Mouse (Mus musculus): ENCODE measurements at regions not wholly inside any gene's neighbourhood (a gene's known extent, or its start where the extent isn't known, plus 50 kb on each side); places are given as distances from the start of the nearest gene placed in this dataset.

- TF ChIP-seq CTCF (IDR thresholded peaks at IDR 0.05; ENCODE audit: borderline replicate concordance, control insufficient read depth, extremely low read depth, insufficient read depth, low read length, poor library complexity), result no peak
- TF ChIP-seq POLR2A (IDR thresholded peaks at IDR 0.05; ENCODE audit: control insufficient read depth, extremely low read depth, insufficient read depth, low read length, poor library complexity), result no peak
Observed at GRCm38 (mm10) chr1:39083911-39084826, 98.8 kb downstream of the Pdcl3 start.
